Mouse (Mus musculus) kidney, postnatal 10 days (tissue): ENCODE results near the gene Kcna7.
"Not testable (repeated sequence)": the region's sequence is repeated elsewhere in the genome, so short reads cannot be mapped to it uniquely, and the experiment has no call there.

Source experiments
- DNase-seq: peaks from one replicate; pipeline ENCODE4 v3.0.0; 2021; ENCODE audit warnings: mixed read lengths

The Kcna7 gene

GRCm38 (mm10) chr7:45395578-45396336 is 9.7 kb upstream of the Kcna7 start, which contains the start of gene Snrnp70:
Gene Snrnp70, minus strand, starts transcription at chr7:45395742.
- DNase-seq, result peak; percentile 100

GRCm38 (mm10) chr7:45396337-45396775 is 9.1 kb upstream of the Kcna7 start:
- DNase-seq, result not testable (repeated sequence)

- DNase-seq, result no peak
Measured at GRCm38 (mm10) chr7:45396787-45397186, 8.7 kb upstream of the Kcna7 start.

- no peak for DNase-seq
Measured at GRCm38 (mm10) chr7:45401521-45402085, 3.9 kb upstream of the Kcna7 start.

- DNase-seq, result peak; percentile 85
Measured at GRCm38 (mm10) chr7:45403532-45404261, 1.8 kb upstream of the Kcna7 start.

GRCm38 (mm10) chr7:45406157-45407156 is 1.0 kb downstream of the Kcna7 start:
- peak; percentile 57 for DNase-seq

- DNase-seq, result no peak
Measured at GRCm38 (mm10) chr7:45407836-45408235, 2.4 kb downstream of the Kcna7 start.

GRCm38 (mm10) chr7:45408351-45408750 is 2.9 kb downstream of the Kcna7 start:
- no peak for DNase-seq

- no peak for DNase-seq
Measured at GRCm38 (mm10) chr7:45408949-45409348, 3.5 kb downstream of the Kcna7 start.

GRCm38 (mm10) chr7:45409497-45410163 is 4.2 kb downstream of the Kcna7 start:
- DNase-seq, result no peak

GRCm38 (mm10) chr7:45412421-45412820 is 7.0 kb downstream of the Kcna7 start:
- DNase-seq, result no peak

- DNase-seq, result peak; percentile 66
Measured at GRCm38 (mm10) chr7:45413113-45413863, 7.8 kb downstream of the Kcna7 start, which contains the start of gene Ntf5. Gene Ntf5, plus strand, starts transcription at chr7:45413695.

GRCm38 (mm10) chr7:45413864-45414739 is 8.6 kb downstream of the Kcna7 start:
- peak; percentile 50 for DNase-seq

- no peak for DNase-seq
Measured at GRCm38 (mm10) chr7:45414740-45415224, 9.3 kb downstream of the Kcna7 start.

- DNase-seq, result no peak
Measured at GRCm38 (mm10) chr7:45415636-45416035, 10.2 kb downstream of the Kcna7 start.

GRCm38 (mm10) chr7:45417962-45418492 is 12.6 kb downstream of the Kcna7 start:
- DNase-seq, result no peak

- no peak for DNase-seq
Measured at GRCm38 (mm10) chr7:45419859-45420614, 14.6 kb downstream of the Kcna7 start.

GRCm38 (mm10) chr7:45420615-45420919 is 15.1 kb downstream of the Kcna7 start, which contains the start of gene Lhb:
Gene Lhb, plus strand, starts transcription at chr7:45420820.
- DNase-seq, result no peak

- DNase-seq, result no peak
Measured at GRCm38 (mm10) chr7:45421194-45421593, 15.7 kb downstream of the Kcna7 start.
